Mouse (Mus musculus) testis, adult 2 months (tissue): ENCODE measurements around the gene Nav2.

ENCODE experiments used
- CTCF ChIP-seq: fragments of 200-500 bp; IDR thresholded peaks from 2 replicates; pipeline ENCODE4 v1.5.1; 2012; ENCODE audit warnings: low read depth, mild to moderate bottlenecking, inconsistent platforms, low read length, moderate library complexity; ENCODE audit not compliant: control insufficient read depth, insufficient read depth, insufficient replicate concordance
- POLR2A ChIP-seq: fragments of 200-500 bp; IDR thresholded peaks from 2 replicates; pipeline ENCODE4 v1.6.1; 2012; ENCODE audit warnings: low read depth, mild to moderate bottlenecking, inconsistent platforms, low read length, moderate library complexity; ENCODE audit not compliant: control insufficient read depth

GRCm38 (mm10) chr7:49378608-49379007, 470.1 kb downstream of the Nav2 start:
- TF ChIP-seq CTCF (no peak), POLR2A (no peak)
